Mouse (Mus musculus): ENCODE data around the gene Zfp281.

DNA sequence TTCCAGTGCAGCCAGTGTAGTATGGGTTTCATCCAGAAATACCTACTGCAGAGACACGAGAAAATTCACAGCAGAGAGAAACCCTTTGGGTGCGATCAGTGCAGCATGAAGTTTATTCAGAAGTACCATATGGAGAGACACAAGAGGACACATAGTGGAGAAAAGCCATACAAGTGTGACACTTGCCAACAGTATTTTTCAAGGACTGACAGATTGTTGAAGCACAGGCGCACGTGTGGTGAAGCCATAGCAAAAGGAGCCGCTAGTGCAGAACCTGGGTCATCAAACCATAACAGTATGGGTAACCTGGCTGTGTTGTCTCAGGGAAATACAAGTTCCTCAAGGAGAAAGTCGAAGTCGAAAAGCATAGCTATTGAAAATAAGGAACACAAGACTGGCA lies 1.4 kb downstream of the Zfp281 start:
- no peak for TF ChIP-seq USF1 (IDR thresholded peaks at IDR 0.05; ENCODE audit: low read depth)
- TF ChIP-seq POLR2A (IDR thresholded peaks at IDR 0.05; ENCODE audit: insufficient read length, low read depth), result no peak

All from myocyte (in vitro differentiated cells).